Mouse (Mus musculus) midbrain, postnatal 0 days (tissue): ENCODE data around the gene Pitpnm3. TPM values are rescaled to one million over a fixed set of nuclear protein-coding genes. Genes with fewer than 3 reads are reported as not detected.

Source experiments
- ATAC-seq: fragments of 200-750 bp; cut with Nextera tagmentation; 2 replicates; pipeline ENCODE4 v1.8.0; 2017; ENCODE audit warnings: moderate number of reproducible peaks, mild to moderate bottlenecking, moderate TSS enrichment, moderate library complexity; ENCODE audit not compliant: low FRiP score
- DNase-seq: peaks from one replicate; pipeline ENCODE4 v3.0.0-alpha.2; 2015; ENCODE audit warnings: low spot score
- H3K27ac ChIP-seq: fragments of 300-500 bp; sonication (generic); 2 replicates; pipeline ENCODE4 v1.5.1; 2014; ENCODE audit warnings: low read depth, mild to moderate bottlenecking, low read length, mixed read lengths
- H3K27me3 ChIP-seq: fragments of 300-500 bp; sonication (generic); 2 replicates; pipeline ENCODE4 v1.6.1; 2014; ENCODE audit warnings: low read length, control low read depth, mixed read lengths; ENCODE audit not compliant: insufficient read depth
- H3K36me3 ChIP-seq: fragments of 300-500 bp; sonication (generic); 2 replicates; pipeline ENCODE4 v1.6.1; 2014; ENCODE audit warnings: low read length, control low read depth, mixed read lengths; ENCODE audit not compliant: insufficient read depth
- H3K4me1 ChIP-seq: fragments of 300-500 bp; sonication (generic); 2 replicates; pipeline ENCODE4 v1.6.1; 2014; ENCODE audit warnings: mild to moderate bottlenecking, control low read depth, antibody characterized with exemption, low read length, mixed read lengths; ENCODE audit not compliant: insufficient read depth
- H3K4me2 ChIP-seq: fragments of 300-500 bp; sonication (generic); 2 replicates; pipeline ENCODE4 v1.6.1; 2014; ENCODE audit warnings: low read depth, mild to moderate bottlenecking, low read length, mixed read lengths; ENCODE audit not compliant: poor library complexity, severe bottlenecking
- H3K4me3 ChIP-seq: fragments of 300-500 bp; sonication (generic); 2 replicates; pipeline ENCODE4 v1.5.1; 2014; ENCODE audit warnings: low read depth, mild to moderate bottlenecking, low read length, moderate library complexity
- H3K9ac ChIP-seq: fragments of 300-500 bp; sonication (generic); replicated peaks from 2 replicates; pipeline ENCODE4 v1.6.1; 2014; ENCODE audit warnings: mild to moderate bottlenecking, low read length, moderate library complexity, mixed read lengths; ENCODE audit not compliant: poor library complexity, severe bottlenecking
- H3K9me3 ChIP-seq: fragments of 300-500 bp; sonication (generic); 2 replicates; pipeline ENCODE4 v1.6.1; 2016; ENCODE audit warnings: low read length, control low read depth
- CTCF ChIP-seq: IDR thresholded peaks from 2 replicates; pipeline ENCODE4 v1.5.1; 2016; ENCODE audit warnings: antibody characterized with exemption, mild to moderate bottlenecking
- WGBS: fragments of 180-500 bp; shearing (Covaris S2); extraction: QIAGEN DNeasy Blood & Tissue Kit; methylation state at CpG from one replicate; pipeline ENCODE4 v1.1.7; 2014; 5-methylcytosine and 5-hydroxymethylcytosine counted together
- polyA plus RNA-seq: library from polyadenylated mRNA; unstranded; fragments of >200 nt; fragmentation: Nextera tagmentation; extraction: Ambion mirVana; gene quantifications from 2 replicates; pipeline ENCODE4 v1.2.1, GENCODE M21; 2015
- total RNA-seq: library from RNA; depleted of rRNA; stranded (reverse); fragments of >200 nt; gene quantifications from 2 replicates; pipeline ENCODE4 v1.2.3, GENCODE M21; 2014

Pitpnm3 gene
- total and polyA plus RNA-seq, 2 experiments from 2014 or later: 7.9 to 33.0 TPM

- Histone ChIP-seq H3K9me3 (no peaks in the 10 kb centered on the region), H3K27ac (no peak overlapping the region), H3K9ac (no peak overlapping the region), H3K4me2 (no peak overlapping the region), H3K27me3 (no peaks in the 10 kb centered on the region), H3K4me3 (no peak overlapping the region), H3K4me1 (peaks cover 9% of the 10 kb centered on the region), H3K36me3 (no peaks in the 10 kb centered on the region)
- WGBS: 90% methylated on average over 4 of the region's 4 CpGs
- no peak for TF ChIP-seq CTCF
- no peak for ATAC-seq
- no peak for DNase-seq
Observed at GRCm38 (mm10) chr11:72082601-72083000, 53.0 kb downstream of the Pitpnm3 start.

DNA sequence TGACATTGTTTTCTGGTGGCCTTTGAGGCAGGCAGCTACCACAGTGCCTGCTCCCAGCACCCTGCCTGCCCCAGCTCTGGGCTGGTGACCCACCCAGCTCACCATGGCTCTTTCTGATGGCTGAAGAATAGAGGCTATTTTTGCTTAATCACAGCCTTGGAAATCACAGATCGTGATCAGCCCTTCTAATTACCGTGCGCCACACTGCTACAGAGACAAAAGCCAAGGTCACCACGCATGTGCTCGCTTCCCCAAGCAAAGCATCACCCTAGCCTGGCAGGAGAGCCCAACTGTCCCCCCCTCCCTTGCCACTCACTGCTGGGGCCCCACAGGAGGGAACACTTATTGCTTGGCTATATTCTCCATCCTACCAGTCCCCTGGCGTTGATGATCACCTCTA is 55.1 kb downstream of the Pitpnm3 start:
- H3K9ac ChIP-seq: no peak overlapping the region
- no peak overlapping the region for H3K4me3 ChIP-seq
- H3K9me3 ChIP-seq: no peaks in the 10 kb centered on the region
- no peak overlapping the region for H3K27ac ChIP-seq
- no peak for ATAC-seq
- no peaks in the 10 kb centered on the region for H3K36me3 ChIP-seq
- no peak overlapping the region for H3K4me2 ChIP-seq
- 69% methylated on average over 6 of the region's 6 CpGs for WGBS
- no peak for DNase-seq
- no peaks in the 10 kb centered on the region for H3K4me1 ChIP-seq
- no peak for TF ChIP-seq CTCF
- H3K27me3 ChIP-seq: no peaks in the 10 kb centered on the region

- WGBS: 24% methylated on average over 4 of the region's 4 CpGs
- no peak overlapping the region for H3K27ac ChIP-seq
- TF ChIP-seq CTCF: no peak
- no peak overlapping the region for H3K4me2 ChIP-seq
- no peaks in the 10 kb centered on the region for H3K9me3 ChIP-seq
- H3K9ac ChIP-seq: no peak overlapping the region
- H3K27me3 ChIP-seq: no peaks in the 10 kb centered on the region
- no peaks in the 10 kb centered on the region for H3K4me1 ChIP-seq
- ATAC-seq (no peak), DNase-seq (peak; percentile 35)
- H3K4me3 ChIP-seq: no peak overlapping the region
- peaks cover 6% of the 10 kb centered on the region; the same call in 1 of the 2 replicates for H3K36me3 ChIP-seq
Observed at GRCm38 (mm10) chr11:72078647-72079046, 56.9 kb downstream of the Pitpnm3 start.

DNA sequence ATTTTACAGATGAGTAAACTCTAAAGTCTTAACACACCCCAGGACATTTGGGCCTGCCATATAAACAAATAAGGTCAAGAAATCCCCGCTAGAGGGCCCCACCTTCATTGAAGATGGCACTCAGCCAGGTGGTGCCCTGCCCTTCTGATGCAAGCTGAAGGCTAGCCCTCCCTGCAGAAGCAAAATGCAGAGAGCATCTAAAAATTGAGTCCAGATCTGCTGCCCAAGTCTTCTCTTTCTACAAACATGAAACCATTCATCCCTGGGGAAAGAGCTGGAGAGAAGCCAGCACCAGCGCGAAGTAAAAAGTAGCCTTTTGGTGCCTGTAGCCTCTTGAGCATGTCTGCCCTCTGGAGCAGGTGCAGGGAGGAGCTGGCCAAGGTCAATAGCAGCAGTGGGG is 57.5 kb downstream of the Pitpnm3 start:
- H3K4me2 ChIP-seq: no peak overlapping the region
- H3K27me3 ChIP-seq: no peaks in the 10 kb centered on the region
- no peak overlapping the region for H3K27ac ChIP-seq
- no peak for DNase-seq
- no peak overlapping the region for H3K9ac ChIP-seq
- peaks cover 9% of the 10 kb centered on the region for H3K36me3 ChIP-seq
- H3K9me3 ChIP-seq: no peaks in the 10 kb centered on the region
- 47% methylated on average over 3 of the region's 3 CpGs for WGBS
- no peak; the same call in 1 of the 2 replicates for TF ChIP-seq CTCF
- no peak overlapping the region for H3K4me3 ChIP-seq
- H3K4me1 ChIP-seq: no peaks in the 10 kb centered on the region
- no peak for ATAC-seq

- TF ChIP-seq CTCF: no peak
- no peak for ATAC-seq
- WGBS: 83% methylated on average over 13 of the region's 13 CpGs
Observed at GRCm38 (mm10) chr11:72074230-72074629, 61.3 kb downstream of the Pitpnm3 start.

GRCm38 (mm10) chr11:72072331-72072905 is 63.2 kb downstream of the Pitpnm3 start:
- H3K4me1 ChIP-seq: no peaks in the 10 kb centered on the region
- 59% methylated on average over 6 of the region's 6 CpGs for WGBS
- H3K9me3 ChIP-seq: no peaks in the 10 kb centered on the region
- no peaks in the 10 kb centered on the region for H3K27me3 ChIP-seq
- no peak for DNase-seq
- no peak overlapping the region for H3K9ac ChIP-seq
- no peak overlapping the region for H3K4me2 ChIP-seq
- no peak for TF ChIP-seq CTCF
- H3K36me3 ChIP-seq: peaks cover 9% of the 10 kb centered on the region
- no peak overlapping the region for H3K4me3 ChIP-seq
- no peak overlapping the region for H3K27ac ChIP-seq
- no peak for ATAC-seq

More at GRCm38 (mm10) chr11:72074230-72074629, 61.3 kb downstream of the Pitpnm3 start:
- H3K9ac ChIP-seq: no peak overlapping the region
- no peaks in the 10 kb centered on the region for H3K27me3 ChIP-seq
- no peak overlapping the region for H3K4me3 ChIP-seq
- H3K4me1 ChIP-seq: no peaks in the 10 kb centered on the region
- DNase-seq: no peak
- H3K4me2 ChIP-seq: no peak overlapping the region
- H3K27ac ChIP-seq: no peak overlapping the region
- H3K36me3 ChIP-seq: peaks cover 9% of the 10 kb centered on the region
- H3K9me3 ChIP-seq: no peaks in the 10 kb centered on the region
